Mouse (Mus musculus) gastrocnemius, postnatal 10 days (tissue): Measurements from ENCODE around the gene Ccdc43. TPM values are rescaled to one million over a fixed set of nuclear protein-coding genes. Genes with fewer than 3 reads are reported as not detected.
"Not testable (repeated sequence)": the region's sequence is repeated elsewhere in the genome, so short reads cannot be mapped to it uniquely, and the experiment has no call there.

ENCODE experiments used
- DNase-seq: peaks from one replicate; pipeline ENCODE4 v3.0.0; 2021; ENCODE audit warnings: mixed read lengths
- long read RNA-seq, 2 experiments: library from polyadenylated mRNA; stranded (forward); transcript quantifications; one replicate each; pipeline ENCODE4 v2.0.0; 2021
- total RNA-seq, 2 experiments: library from RNA; stranded (reverse); gene quantifications; 2 replicates each; pipeline ENCODE4 v1.2.3; 2021

The Ccdc43 gene
- total RNA-seq, result 10 to 100 TPM; 81.8 to 88.6 TPM
- long read RNA-seq, experiment 1, transcript Ccdc43-204 (4 exons, 989 nt), result minor isoform, 10 of 184 reads
- long read RNA-seq, experiment 1, transcript Ccdc43-201 (5 exons, 2,366 nt), result major isoform, 165 of 184 reads
- long read RNA-seq, experiment 1, partial matches to known transcripts, result 5 of 184 reads
- long read RNA-seq, experiment 1, other reads (novel, unspliced or antisense), result 2 of 184 reads
- long read RNA-seq, experiment 2, transcript Ccdc43-201 (5 exons, 2,366 nt), result major isoform, 161 of 182 reads
- long read RNA-seq, experiment 2, transcript Ccdc43-204 (4 exons, 989 nt), result minor isoform, 11 of 182 reads
- long read RNA-seq, experiment 2, partial matches to known transcripts, result 5 of 182 reads
- long read RNA-seq, experiment 2, other reads (novel, unspliced or antisense), result 1 of 182 reads

GRCm38 (mm10) chr11:102697338-102698017 is at the start of gene Ccdc43:
TSS of gene Ccdc43 (minus strand) at chr11:102697782.
- DNase-seq, result peak; percentile 90

GRCm38 (mm10) chr11:102744746-102745145 is 47.2 kb upstream of the Ccdc43 start:
- DNase-seq, result no peak

GRCm38 (mm10) chr11:102742843-102743242 is 45.3 kb upstream of the Ccdc43 start:
- DNase-seq, result no peak

GRCm38 (mm10) chr11:102742066-102742465 is 44.5 kb upstream of the Ccdc43 start:
- DNase-seq, result no peak

GRCm38 (mm10) chr11:102741129-102741950 is 43.8 kb upstream of the Ccdc43 start:
- DNase-seq, result peak; percentile 26

- no peak for DNase-seq
Observed at GRCm38 (mm10) chr11:102740634-102741033, 43.1 kb upstream of the Ccdc43 start.

GRCm38 (mm10) chr11:102739278-102739966 is 41.8 kb upstream of the Ccdc43 start:
- DNase-seq, result peak; percentile 23

GRCm38 (mm10) chr11:102738046-102738445 is 40.5 kb upstream of the Ccdc43 start:
- DNase-seq, result no peak

- DNase-seq, result no peak
Observed at GRCm38 (mm10) chr11:102734961-102735360, 37.4 kb upstream of the Ccdc43 start.

GRCm38 (mm10) chr11:102733146-102733545 is 35.6 kb upstream of the Ccdc43 start:
- no peak for DNase-seq

- DNase-seq, result no peak
Observed at GRCm38 (mm10) chr11:102731366-102731765, 33.8 kb upstream of the Ccdc43 start.

GRCm38 (mm10) chr11:102729835-102730234 is 32.3 kb upstream of the Ccdc43 start:
- no peak for DNase-seq

- peak; percentile 14 for DNase-seq
Observed at GRCm38 (mm10) chr11:102728614-102729013, 31.0 kb upstream of the Ccdc43 start.

- DNase-seq, result no peak
Observed at GRCm38 (mm10) chr11:102725574-102725973, 28.0 kb upstream of the Ccdc43 start.

GRCm38 (mm10) chr11:102716135-102716534 is 18.6 kb upstream of the Ccdc43 start:
- no peak for DNase-seq

- DNase-seq, result not testable (repeated sequence)
Observed at GRCm38 (mm10) chr11:102714578-102714977, 17.0 kb upstream of the Ccdc43 start.

GRCm38 (mm10) chr11:102712411-102712810 is 14.8 kb upstream of the Ccdc43 start:
- no peak for DNase-seq

- DNase-seq, result not testable (repeated sequence)
Observed at GRCm38 (mm10) chr11:102702206-102702605, 4.6 kb upstream of the Ccdc43 start.

- DNase-seq, result no peak
Observed at GRCm38 (mm10) chr11:102698018-102698476, 465 bp upstream of the Ccdc43 start.

GRCm38 (mm10) chr11:102695289-102695688 is 2.3 kb downstream of the Ccdc43 start:
- no peak for DNase-seq

GRCm38 (mm10) chr11:102690162-102690561 is 7.4 kb downstream of the Ccdc43 start:
- DNase-seq, result peak; percentile 75
